Comparison of ENCODE assay signal across 8 mouse cellular contexts in the genomic region with DNA sequence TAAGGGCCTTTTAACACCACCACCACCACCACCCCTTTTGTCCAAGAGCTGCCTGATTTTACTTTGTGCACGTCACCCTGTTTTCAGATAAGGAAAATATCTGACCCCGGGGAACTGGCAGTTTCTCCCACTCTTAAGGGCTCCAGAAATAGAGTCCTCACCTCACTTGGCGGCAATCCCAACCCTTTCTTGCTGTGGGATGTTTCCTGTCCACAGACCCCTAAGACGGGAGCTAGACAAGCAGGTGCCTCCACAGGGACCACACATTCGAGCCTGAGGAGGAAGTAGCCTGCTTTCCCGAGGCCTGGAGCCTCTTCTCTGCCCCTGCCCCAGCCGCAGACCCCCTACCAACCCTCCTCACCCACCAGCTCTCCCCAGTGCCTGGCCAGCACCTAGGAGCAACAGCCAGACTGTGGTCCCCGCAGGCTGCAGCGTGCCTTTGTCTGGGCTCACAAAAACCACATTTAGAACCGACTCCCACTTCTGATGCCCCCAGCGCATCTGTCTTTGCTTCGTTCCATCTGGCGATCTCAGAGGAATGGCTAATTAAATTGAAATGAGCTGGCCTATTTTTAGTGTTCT. TPM values are rescaled to one million over a fixed set of nuclear protein-coding genes. Genes with fewer than 3 reads are reported as not detected.
A peak's percentile ranks its signal among the peaks of the same experiment; 100 is the strongest.
DNase-seq lines count a peak whose midpoint lies in the region; ATAC-seq lines count a peak whose summit lies in the region.

No protein-coding gene starts in this region.

- no peaks in the 10 kb centered on the region for H3K4me1 ChIP-seq in forebrain, embryonic 11.5 days (replicated peaks; ENCODE audit: control insufficient read depth, insufficient read depth, low read length)
- peaks cover 21% of the 10 kb centered on the region for H3K4me1 ChIP-seq in hindbrain, embryonic 10.5 days (replicated peaks)
- peaks cover 5% of the 10 kb centered on the region; the same call in 1 of the 2 replicates for H3K4me1 ChIP-seq in midbrain, embryonic 11.5 days (ENCODE audit: control insufficient read depth, insufficient read depth, low read length)

- no peak overlapping the region for H3K4me2 ChIP-seq in forebrain, embryonic 11.5 days (ENCODE audit: low read depth, low read length, severe bottlenecking)
- no peak overlapping the region for H3K4me2 ChIP-seq in midbrain, embryonic 11.5 days

- no peak overlapping the region for H3K9ac ChIP-seq in forebrain, embryonic 11.5 days (ENCODE audit: low read length)
- H3K9ac ChIP-seq in midbrain, embryonic 11.5 days (ENCODE audit: low read length): peak overlapping the region; percentile 42

- WGBS in forebrain, embryonic 11.5 days: 65% methylated on average over 13 of the region's 13 CpGs
- WGBS in hindbrain, embryonic 10.5 days: 62% methylated on average over 13 of the region's 13 CpGs
- 65% methylated on average over 13 of the region's 13 CpGs for WGBS in midbrain, embryonic 11.5 days

- peak overlapping the region; percentile 71 for H3K27ac ChIP-seq in forebrain, embryonic 11.5 days (ENCODE audit: low read depth, low read length)
- peak overlapping the region; percentile 79 for H3K27ac ChIP-seq in hindbrain, embryonic 10.5 days
- H3K27ac ChIP-seq in midbrain, embryonic 11.5 days (ENCODE audit: low read depth, low read length): peak overlapping the region; percentile 61

- peak; percentile 38 for DNase-seq in cerebellum, adult 9-11 months
- no peak for DNase-seq in cerebellum, adult 11-12 months
- no peak for DNase-seq in forebrain, embryonic 11.5 days (ENCODE audit: low spot score)
- DNase-seq in hindbrain, embryonic 10.5 days (ENCODE audit: low spot score): peak; percentile 14
- no peak for DNase-seq in midbrain, embryonic 11.5 days (ENCODE audit: low spot score, missing footprints)

- no peak overlapping the region for H3K4me3 ChIP-seq in forebrain, embryonic 11.5 days (ENCODE audit: low read depth, low read length)
- H3K4me3 ChIP-seq in hindbrain, embryonic 10.5 days: no peak overlapping the region
- no peak overlapping the region for H3K4me3 ChIP-seq in midbrain, embryonic 11.5 days (ENCODE audit: low read depth, low read length)

- no peaks in the 10 kb centered on the region for H3K27me3 ChIP-seq in forebrain, embryonic 11.5 days (ENCODE audit: control insufficient read depth, insufficient read depth, low read length)
- no peaks in the 10 kb centered on the region for H3K27me3 ChIP-seq in hindbrain, embryonic 10.5 days (ENCODE audit: insufficient read depth, poor library complexity, severe bottlenecking)
- H3K27me3 ChIP-seq in midbrain, embryonic 11.5 days (ENCODE audit: control insufficient read depth, insufficient read depth, low read length): no peaks in the 10 kb centered on the region

- no peaks in the 10 kb centered on the region for H3K36me3 ChIP-seq in forebrain, embryonic 11.5 days (ENCODE audit: control insufficient read depth, insufficient read depth, low read length)
- no peaks in the 10 kb centered on the region for H3K36me3 ChIP-seq in hindbrain, embryonic 10.5 days
- H3K36me3 ChIP-seq in midbrain, embryonic 11.5 days (ENCODE audit: control insufficient read depth, insufficient read depth, low read length): no peaks in the 10 kb centered on the region

- H3K9me3 ChIP-seq in forebrain, embryonic 11.5 days (ENCODE audit: control insufficient read depth, low read length): no peaks in the 10 kb centered on the region
- H3K9me3 ChIP-seq in hindbrain, embryonic 10.5 days: no peaks in the 10 kb centered on the region
- no peaks in the 10 kb centered on the region for H3K9me3 ChIP-seq in midbrain, embryonic 11.5 days (ENCODE audit: control insufficient read depth, low read length)

- ATAC-seq in forebrain, embryonic 11.5 days (replicated peaks; ENCODE audit: low FRiP score): peak; percentile 49
- ATAC-seq in midbrain, embryonic 11.5 days (ENCODE audit: low FRiP score): peak; percentile 49
- no peak for ATAC-seq in CD4-positive, CD25-positive, alpha-beta regulatory T cell, adult 4 months
- no peak for ATAC-seq in megakaryocyte progenitor cell, adult 5-6 weeks (replicated peaks; ENCODE audit: poor library complexity)
- ATAC-seq in inflammation-experienced regulatory T-cells, adult 6 months: no peak

RNA-seq across cellular contexts. Expression of gene Mapkapk2, which starts 18.9 kb away (rescaled TPM):
- polyA plus RNA-seq in forebrain, embryonic 11.5 days (2014; fragmentation: Nextera tagmentation; extraction: Ambion mirVana): 52.3 and 57.8 TPM in 2 replicates
- polyA plus RNA-seq in hindbrain, embryonic 10.5 days (2016; fragmentation: Nextera tagmentation; extraction: Ambion mirVana): 47.0 and 51.1 TPM in 2 replicates
- 49.8 and 56.0 TPM in 2 replicates for polyA plus RNA-seq in midbrain, embryonic 11.5 days (2014; fragmentation: Nextera tagmentation; extraction: Ambion mirVana)
- polyA plus RNA-seq in CD4-positive, CD25-positive, alpha-beta regulatory T cell, adult 4 months (2017; shearing (Covaris generic)): 10 to 100 TPM in 1 of 2 experiments, 1 to 10 TPM in 1; 5.6 to 10.9 TPM
- 196 and 217 TPM in 2 replicates for total RNA-seq in megakaryocyte progenitor cell, adult 5-6 weeks (2015)
- 196 and 233 TPM in 2 replicates for total RNA-seq in megakaryocyte progenitor cell, adult 5-6 weeks (2017)
- 10 to 100 TPM in 1 of 3 experiments, 1 to 10 TPM in 2; 9.0 to 11.8 (median 9.8) TPM for polyA plus RNA-seq in inflammation-experienced regulatory T-cells, adult 6 months (2017; shearing (Covaris generic))

RNA-seq across cellular contexts. Expression of gene Dyrk3, which starts 21.6 kb away (rescaled TPM):
- polyA plus RNA-seq in forebrain, embryonic 11.5 days (2014; fragmentation: Nextera tagmentation; extraction: Ambion mirVana): 17.1 and 20.8 TPM in 2 replicates
- polyA plus RNA-seq in hindbrain, embryonic 10.5 days (2016; fragmentation: Nextera tagmentation; extraction: Ambion mirVana): 11.2 and 12.1 TPM in 2 replicates
- 17.2 and 23.4 TPM in 2 replicates for polyA plus RNA-seq in midbrain, embryonic 11.5 days (2014; fragmentation: Nextera tagmentation; extraction: Ambion mirVana)
- polyA plus RNA-seq in CD4-positive, CD25-positive, alpha-beta regulatory T cell, adult 4 months (2017; shearing (Covaris generic)): under 1 TPM in 1 of 2 experiments, not detected in 1; 0.19 TPM
- 6.4 and 7.9 TPM in 2 replicates for total RNA-seq in megakaryocyte progenitor cell, adult 5-6 weeks (2015)
- 4.0 and 5.7 TPM in 2 replicates for total RNA-seq in megakaryocyte progenitor cell, adult 5-6 weeks (2017)
- under 1 TPM in 1 of 3 experiments, not detected in 2; 0.26 TPM for polyA plus RNA-seq in inflammation-experienced regulatory T-cells, adult 6 months (2017; shearing (Covaris generic))

RNA-seq across cellular contexts. Expression of gene Eif2d, which starts 36.5 kb away (rescaled TPM):
- 61.8 and 68.5 TPM in 2 replicates for polyA plus RNA-seq in forebrain, embryonic 11.5 days (2014; fragmentation: Nextera tagmentation; extraction: Ambion mirVana)
- 53.9 and 60.6 TPM in 2 replicates for polyA plus RNA-seq in hindbrain, embryonic 10.5 days (2016; fragmentation: Nextera tagmentation; extraction: Ambion mirVana)
- 55.7 and 56.7 TPM in 2 replicates for polyA plus RNA-seq in midbrain, embryonic 11.5 days (2014; fragmentation: Nextera tagmentation; extraction: Ambion mirVana)
- polyA plus RNA-seq in CD4-positive, CD25-positive, alpha-beta regulatory T cell, adult 4 months (2017; shearing (Covaris generic)): 10 to 100 TPM; 52.0 to 75.1 TPM
- total RNA-seq in megakaryocyte progenitor cell, adult 5-6 weeks (2015): 36.9 and 37.6 TPM in 2 replicates
- total RNA-seq in megakaryocyte progenitor cell, adult 5-6 weeks (2017): 29.7 and 34.0 TPM in 2 replicates
- polyA plus RNA-seq in inflammation-experienced regulatory T-cells, adult 6 months (2017; shearing (Covaris generic)): 10 to 100 TPM; 53.4 to 71.7 (median 60.8) TPM

Comparison
In these comparisons a context has a peak if more than half of its experiments do, and no peak if none do; other contexts are left out.
1. DNase-seq: peak in cerebellum, adult 9-11 months (single experiment) and hindbrain, embryonic 10.5 days (single experiment); none in cerebellum, adult 11-12 months (single experiment), forebrain, embryonic 11.5 days (single experiment) and midbrain, embryonic 11.5 days (single experiment).
2. ATAC-seq: peak in forebrain, embryonic 11.5 days (single experiment) and midbrain, embryonic 11.5 days (single experiment); none in CD4-positive, CD25-positive, alpha-beta regulatory T cell, adult 4 months (single experiment), megakaryocyte progenitor cell, adult 5-6 weeks (single experiment) and inflammation-experienced regulatory T-cells, adult 6 months (single experiment).
3. Peak in every context shown above with its lines, with median percentiles within 50 percentile points of each other: H3K27ac ChIP-seq.